Mouse (Mus musculus): ENCODE measurements around the gene Slc38a11.

Gene Slc38a11

DNA sequence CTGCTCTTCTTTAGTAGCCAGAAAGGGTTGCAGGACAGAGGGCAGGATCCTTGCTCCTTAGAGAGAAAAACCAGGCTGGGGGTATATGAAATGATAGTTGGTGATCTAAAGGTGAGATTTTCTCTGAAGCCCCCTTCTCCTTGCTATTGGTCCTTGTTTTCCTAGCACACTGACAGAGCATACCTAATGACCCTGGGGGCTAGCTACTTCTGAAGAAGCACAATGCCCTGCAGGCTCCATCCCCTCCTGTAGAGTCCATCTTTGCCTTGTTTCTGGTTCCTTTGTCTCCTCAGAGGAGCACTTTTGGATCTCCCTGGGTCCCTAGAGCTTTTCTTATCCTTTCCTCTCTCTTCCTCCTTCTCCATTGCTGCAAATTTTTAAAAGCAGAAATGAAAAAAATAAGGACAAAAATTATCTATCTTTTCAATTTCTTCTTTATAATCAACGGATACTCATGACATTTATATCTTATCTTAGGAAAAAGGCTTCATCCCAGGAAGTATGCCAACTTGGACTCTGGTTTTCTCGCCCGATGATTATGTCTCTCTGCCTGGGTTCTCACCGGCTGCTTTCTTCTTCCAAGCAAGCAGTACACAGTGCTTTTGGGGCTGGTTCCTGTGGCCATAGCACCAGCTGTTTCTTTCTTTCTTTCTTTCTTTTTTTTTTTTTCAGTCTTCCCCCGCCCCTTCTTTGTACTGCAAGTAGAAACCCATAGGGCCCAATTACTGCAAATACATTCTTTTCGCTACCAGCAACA lies 41.7 kb downstream of the Slc38a11 start:
- no peak for DNase-seq

DNA sequence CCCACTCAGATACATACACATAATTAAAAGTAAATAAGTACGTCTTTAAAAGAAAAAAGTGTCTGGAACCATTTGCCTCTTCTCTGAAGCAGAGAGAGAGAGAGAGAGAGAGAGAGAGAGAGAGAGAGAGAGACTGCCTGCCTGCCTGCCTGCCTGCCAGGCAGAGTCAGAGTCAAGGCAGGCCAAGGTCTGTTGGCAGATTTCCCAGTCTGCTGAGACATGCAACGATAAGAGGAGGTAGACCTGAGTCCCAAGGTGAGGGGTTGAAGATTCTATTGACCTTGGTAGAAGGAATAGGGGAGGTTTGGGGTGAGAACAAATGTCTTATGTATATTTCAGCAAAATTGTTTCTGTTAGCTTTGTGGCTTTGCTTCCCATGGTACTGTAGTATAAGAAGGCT lies 42.9 kb downstream of the Slc38a11 start:
- no peak for DNase-seq

DNA sequence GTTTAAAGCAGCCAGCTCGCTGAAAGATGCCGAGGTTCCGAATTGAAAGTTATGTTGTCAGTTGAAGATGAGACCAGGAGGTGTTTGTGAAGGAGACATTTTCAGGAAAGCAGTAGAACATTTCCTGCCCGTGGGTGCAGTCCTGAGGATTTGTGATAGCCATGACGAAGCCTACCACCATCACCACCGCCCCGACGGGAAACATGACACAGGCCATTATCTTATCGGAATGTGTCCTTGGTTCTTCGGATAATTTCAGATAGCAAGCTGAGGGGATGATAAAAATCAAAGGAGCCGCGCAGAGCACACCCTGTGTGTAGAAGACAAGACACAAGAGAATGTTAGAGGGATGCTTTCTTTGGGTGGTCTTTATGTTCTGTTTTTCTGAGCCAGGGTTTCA lies 47.1 kb downstream of the Slc38a11 start:
- DNase-seq: no peak

DNA sequence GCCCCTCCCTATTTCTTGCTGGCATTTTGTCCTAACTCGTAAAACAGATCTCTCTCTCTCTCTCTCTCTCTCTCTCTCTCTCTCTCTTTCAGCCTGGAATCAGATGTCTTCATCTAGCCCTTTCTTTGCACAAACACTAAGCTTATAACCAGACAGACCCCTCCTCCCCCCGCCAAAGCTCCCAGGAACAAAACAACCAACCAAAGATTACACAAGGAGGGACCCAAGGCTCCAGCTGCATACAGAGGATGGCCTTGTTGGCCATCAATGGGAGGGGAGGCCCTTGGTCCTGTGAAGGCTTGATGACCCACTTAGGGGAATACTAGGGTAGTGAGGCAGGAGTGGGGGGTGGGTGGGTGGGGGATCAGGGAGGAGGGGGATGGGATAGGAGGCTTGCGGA lies 52.6 kb downstream of the Slc38a11 start:
- no peak for DNase-seq

DNA sequence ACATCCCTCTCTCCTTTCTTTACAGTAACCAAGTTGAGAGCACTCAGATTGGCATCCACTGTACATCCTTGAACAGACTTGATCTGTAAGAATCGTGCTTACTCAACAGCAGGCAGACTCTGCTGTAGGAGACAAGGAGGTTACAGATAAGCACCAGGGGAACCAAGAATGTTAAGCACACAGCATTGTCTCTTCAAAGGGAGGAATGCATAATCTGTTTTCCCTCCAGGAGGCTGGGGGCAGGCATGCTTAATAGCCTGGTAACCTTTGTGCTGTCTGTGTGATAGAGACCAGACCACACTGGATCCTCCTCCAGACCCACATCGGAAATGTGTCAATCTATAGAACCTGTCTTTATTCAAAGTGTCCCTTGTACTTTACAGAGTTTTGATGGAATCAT lies 67.3 kb downstream of the Slc38a11 start:
- no peak for DNase-seq

DNA sequence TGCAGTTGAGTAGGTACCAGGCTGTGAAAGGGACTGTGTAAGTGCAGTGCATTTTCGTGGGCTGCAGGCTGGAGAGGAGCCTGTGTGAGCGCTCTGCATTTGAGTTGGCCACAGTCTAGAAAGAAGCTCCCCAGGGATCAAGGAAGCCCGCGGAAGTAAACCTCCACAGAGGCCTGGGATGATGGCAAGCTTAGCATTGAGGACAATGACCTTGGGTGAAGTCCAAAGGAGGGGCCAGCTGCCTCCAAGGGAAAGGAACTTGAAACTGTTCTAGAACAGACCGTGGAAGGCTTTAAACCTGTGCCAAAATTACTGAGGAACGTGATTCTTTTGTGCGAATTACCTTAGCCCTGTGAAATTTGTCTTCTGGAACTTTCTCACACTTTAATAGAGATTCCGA lies 69.7 kb downstream of the Slc38a11 start:
- no peak for DNase-seq

DNA sequence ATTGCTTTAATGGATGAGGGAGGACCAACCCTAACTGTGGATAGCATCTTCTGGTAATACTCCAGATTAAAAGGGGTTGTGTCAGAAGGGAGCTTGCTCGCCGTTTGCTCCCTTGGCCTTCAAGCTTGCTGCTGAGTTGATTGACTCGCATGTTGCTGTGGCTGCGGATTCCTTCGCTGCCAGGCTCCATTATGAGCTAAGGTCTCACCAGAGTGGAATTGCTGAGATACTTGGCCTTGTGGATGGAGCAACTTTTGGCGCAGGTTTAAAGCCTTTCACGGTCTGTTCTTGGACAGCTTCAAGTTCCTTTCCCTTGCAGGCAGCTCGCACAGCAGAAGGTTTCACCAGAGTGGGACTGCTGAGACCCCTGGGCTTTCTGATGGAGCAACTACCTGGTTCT lies 70.4 kb downstream of the Slc38a11 start:
- no peak for DNase-seq

DNA sequence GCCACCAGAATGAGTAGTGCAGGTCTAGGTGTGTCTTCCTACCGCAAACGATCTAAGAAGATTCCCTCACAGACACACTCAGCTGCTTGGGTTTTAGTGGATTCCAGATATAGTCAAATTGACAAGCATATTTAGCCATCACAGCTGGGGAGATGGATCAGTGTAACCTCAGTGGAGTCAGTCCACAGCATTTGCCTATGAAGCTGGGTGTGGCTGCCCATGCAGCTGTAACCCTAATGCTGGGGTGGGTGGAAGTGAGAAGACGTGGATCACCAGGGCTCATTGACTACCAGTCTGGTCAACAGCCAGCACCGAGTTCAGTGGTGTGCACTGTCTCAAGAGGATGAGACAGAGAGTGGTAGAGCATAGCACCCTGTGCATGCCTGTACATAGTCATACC lies 74.1 kb downstream of the Slc38a11 start:
- no peak for DNase-seq

DNA sequence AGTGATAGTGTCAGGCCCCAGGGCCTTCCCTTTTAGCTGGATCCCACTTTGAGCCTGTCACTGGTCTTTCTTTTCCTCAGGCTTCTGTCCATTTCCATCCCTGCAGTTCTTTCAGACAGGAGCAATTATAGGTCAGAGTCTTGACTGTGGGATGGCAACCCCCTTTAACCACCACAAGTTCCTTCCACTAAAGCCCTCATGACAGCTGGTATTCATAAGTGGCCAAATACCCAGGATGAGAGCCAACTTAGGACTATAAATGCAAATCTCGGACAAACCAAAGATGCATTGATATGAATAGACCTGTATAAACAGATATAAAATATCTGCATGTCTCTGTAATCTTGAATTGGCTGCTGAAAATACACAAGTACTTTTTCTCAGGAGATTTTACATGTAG lies 75.1 kb downstream of the Slc38a11 start:
- DNase-seq: no peak

DNA sequence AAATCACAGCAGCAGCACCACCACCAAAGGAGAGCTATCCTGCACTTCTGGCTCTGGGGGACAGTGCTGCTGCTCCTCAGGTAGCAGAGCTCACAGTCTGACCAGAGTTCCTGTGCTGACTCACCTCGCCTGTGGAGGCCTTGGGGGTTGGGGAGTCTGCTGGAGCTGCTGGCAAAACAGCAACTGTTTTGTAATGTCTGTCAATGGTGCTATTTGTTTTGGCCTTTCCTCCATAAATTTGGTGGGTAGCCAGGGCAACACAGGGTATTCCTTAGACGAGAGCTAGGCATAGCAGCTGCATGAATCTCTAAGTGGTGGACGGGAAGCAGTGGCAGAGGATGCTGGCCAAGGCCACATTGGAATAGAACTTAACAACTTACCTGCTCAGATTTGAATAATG lies 78.5 kb downstream of the Slc38a11 start:
- no peak for DNase-seq

DNA sequence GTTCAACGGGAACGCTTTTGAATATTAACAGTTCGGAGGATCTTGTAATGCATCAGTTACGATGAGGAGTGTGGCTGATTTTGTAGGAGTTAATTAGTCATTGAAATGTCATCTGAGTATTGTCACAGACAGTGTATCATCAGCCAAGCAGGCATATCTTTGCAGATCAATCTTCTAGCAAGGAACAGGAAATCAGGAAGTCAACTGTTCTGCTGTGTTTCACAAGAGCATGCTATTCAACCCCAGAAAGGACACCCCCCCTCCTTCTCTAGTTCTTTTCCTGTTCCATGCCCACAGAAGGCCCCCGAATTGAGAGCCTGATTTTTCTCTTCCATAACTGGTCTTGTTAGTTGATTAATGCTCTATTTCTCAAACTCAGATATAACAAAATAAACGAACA lies 80.9 kb downstream of the Slc38a11 start:
- DNase-seq: no peak

DNA sequence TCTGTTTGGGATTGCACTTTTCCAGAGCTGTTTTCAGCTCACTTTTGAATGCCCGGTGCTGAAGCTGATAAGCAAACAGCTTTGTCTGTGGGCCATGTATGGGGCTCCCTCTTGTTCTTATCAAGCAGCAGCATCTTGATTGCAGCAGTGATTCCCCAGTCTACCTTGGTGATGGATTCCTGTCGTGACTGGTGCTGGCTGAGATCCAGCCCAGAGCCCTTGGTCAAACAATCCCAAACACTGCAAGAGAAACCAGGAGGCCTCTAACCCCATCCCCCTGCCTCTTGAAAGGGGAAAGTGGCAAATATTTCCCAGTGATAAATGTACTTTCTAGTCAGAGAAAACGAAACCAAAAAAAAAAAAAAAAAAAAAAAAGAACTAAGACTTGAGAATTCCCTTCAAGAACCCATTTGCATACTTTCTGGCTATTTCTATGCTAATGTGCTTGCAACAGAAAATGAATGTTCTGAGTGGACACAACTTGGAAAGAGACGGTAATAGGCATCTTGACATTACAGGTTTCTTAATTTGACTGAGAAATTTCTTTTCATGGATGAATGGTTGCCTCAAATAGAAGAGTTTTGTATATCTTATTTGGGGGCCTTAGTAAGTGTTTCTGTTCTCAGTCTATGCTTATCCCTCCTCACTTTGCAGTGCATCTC lies 84.7 kb downstream of the Slc38a11 start:
- no peak for DNase-seq

DNA sequence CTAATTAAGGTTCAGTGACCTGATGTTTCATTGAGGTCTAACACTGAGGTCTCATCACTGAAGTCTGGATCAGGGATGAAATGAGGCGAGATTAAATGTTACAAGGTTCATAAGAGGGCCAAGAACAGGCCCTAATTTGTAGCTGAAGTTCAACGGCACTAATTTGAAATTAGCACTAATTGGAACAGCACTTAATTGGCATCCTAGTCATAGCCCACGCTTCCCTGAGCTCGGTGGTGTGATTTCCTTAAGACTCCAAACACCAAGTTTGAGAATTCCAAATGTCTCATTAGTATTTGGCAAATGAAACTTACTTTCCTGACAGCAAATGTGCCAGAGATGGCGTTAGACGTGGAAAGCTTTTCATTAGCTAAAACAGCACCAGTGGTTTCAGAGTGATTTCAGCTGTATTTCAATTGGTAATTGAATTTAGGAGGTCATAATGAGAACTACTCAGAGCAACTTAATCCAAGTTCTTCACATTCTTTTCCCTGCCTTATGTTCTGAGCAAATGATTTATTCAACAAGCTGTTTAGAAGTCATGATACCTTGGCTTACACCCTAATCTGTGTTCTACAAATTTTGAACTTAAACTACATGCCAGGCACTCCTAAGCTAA lies 88.3 kb downstream of the Slc38a11 start:
- DNase-seq: no peak

DNA sequence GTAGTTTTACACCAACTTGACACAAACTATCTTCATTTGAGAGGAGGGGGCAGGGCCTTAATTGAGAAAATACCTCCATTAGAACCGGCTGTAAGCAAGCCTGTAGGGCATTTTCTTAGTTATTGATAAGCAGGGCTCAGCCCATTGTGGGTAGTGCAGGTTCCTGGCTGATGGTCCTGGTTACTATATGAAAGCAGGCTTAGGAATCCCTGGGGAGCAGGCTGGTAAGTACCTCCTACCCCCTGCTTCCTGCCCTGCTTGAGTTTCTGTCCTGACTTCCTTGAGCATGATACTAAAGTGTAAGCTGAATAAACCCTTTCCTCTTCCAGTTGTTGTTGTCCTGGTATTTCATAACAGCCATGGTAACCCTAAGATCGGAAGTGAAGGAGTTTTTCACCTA lies 89.9 kb downstream of the Slc38a11 start:
- no peak for DNase-seq

DNA sequence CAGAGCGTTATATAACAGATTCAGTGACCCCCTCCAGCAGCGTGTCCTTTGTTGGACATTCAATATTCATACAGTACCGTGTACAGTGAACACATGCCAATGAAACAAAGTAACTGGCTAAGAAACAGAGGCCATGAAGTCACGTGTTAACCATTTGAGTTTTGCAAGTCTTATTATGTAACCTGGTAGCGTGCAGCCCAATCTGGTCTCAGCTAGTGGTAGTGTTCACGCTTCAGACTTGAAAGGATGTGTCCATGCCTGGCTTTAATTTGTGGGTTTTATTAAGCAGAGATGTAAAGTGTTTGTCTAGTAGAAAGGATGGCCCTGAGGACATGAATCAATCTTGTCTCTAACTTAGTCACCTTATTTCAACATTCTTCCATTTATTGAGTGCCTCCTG lies 95.1 kb downstream of the Slc38a11 start:
- no peak for DNase-seq

DNA sequence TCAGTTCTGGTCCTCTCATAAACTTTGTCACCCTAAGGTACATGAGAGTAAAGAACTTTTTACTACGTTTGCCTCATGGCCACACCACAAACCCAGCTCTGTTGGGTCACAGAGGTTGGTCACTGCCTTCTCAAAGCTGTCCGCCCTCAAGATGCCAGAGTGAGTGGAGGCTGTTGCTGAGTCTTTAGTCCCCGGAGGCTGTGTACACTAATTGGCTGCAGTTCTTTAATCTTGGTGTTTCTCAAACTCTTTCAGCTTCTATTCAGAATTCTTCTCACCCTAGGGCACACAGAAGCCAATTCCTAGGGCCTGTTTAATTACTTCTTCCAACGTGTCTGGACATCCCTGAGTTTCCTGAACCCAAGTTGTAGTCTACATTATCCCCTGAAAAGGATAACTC lies 96.0 kb downstream of the Slc38a11 start:
- no peak for DNase-seq

DNA sequence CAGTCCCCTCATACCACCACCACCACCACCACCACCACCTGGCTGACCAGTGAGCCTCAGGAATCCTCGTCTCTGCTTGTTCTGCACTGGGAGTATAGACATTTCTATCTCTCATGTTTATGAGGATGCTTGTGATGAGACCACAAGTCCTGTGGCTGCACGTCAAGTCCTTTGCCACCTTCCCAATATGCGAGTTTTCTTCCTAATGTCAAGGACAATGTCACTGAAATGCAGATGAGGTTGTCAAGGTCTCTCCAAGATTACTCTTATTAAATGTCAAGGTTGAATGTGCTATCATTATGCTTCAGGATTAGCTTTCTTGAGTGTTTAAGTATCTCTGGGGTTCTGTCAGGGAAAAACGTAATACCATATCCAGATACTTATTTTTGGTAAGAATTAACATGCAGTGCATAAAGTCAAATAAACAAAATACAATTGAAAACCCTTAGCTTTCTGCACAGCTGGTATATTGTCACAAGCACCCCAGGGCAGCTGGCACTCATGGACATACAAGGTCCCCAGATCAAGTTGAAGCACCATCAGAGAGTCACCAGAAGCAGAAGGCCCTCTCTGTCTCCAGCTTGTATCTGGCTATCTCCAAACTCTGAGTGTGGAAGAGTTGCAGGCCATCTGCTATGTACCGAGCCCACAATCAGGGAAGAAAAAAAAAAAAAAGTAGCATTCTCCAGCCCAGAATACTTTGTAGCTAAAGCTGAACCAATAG lies 97.1 kb downstream of the Slc38a11 start:
- no peak for DNase-seq
